In genomic region chr6:48487747-48488725, GRCm38 (mm10) we compare ENCODE assay signal across 9 mouse cellular contexts. TPM values are rescaled to one million over a fixed set of nuclear protein-coding genes. Genes with fewer than 3 reads are reported as not detected.
DNase-seq lines count a peak whose midpoint lies in the region; ATAC-seq and TF ChIP-seq lines count a peak whose summit lies in the region.
"Had no signal": no experiment of that assay in that cellular context is flagged by ENCODE, and none has a peak within 500 bp of the region (broad histone marks: within the 10 kb centered on the region; RNA-seq: fewer than 3 reads in every experiment).

No protein-coding gene starts in this region.

- no peak overlapping the region for H3K4me3 ChIP-seq in intestine, postnatal 0 days (ENCODE audit: low read depth, low read length)
- H3K4me3 ChIP-seq in midbrain, embryonic 11.5 days (ENCODE audit: low read depth, low read length), result no peak overlapping the region

- no peaks in the 10 kb centered on the region for H3K9me3 ChIP-seq in intestine, postnatal 0 days (ENCODE audit: control insufficient read depth)
- no peaks in the 10 kb centered on the region for H3K9me3 ChIP-seq in midbrain, embryonic 11.5 days (ENCODE audit: control insufficient read depth, low read length)

- H3K9ac ChIP-seq in intestine, postnatal 0 days (ENCODE audit: low read depth, low read length), result no peak overlapping the region
- peak overlapping the region; percentile 30; the same call in 1 of the 2 replicates for H3K9ac ChIP-seq in midbrain, embryonic 11.5 days (ENCODE audit: low read length)

- WGBS in intestine, postnatal 0 days, result 15% methylated on average over 16 of the region's 25 CpGs
- WGBS in midbrain, embryonic 11.5 days, result 20% methylated on average over 16 of the region's 25 CpGs

- H3K4me2 ChIP-seq in intestine, postnatal 0 days (replicated peaks; ENCODE audit: low read depth), result peak overlapping the region; percentile 47
- peak overlapping the region; percentile 22; the same call in 1 of the 2 replicates for H3K4me2 ChIP-seq in midbrain, embryonic 11.5 days

- no peaks in the 10 kb centered on the region for H3K36me3 ChIP-seq in intestine, postnatal 0 days (ENCODE audit: control insufficient read depth, insufficient read depth)
- H3K36me3 ChIP-seq in midbrain, embryonic 11.5 days (ENCODE audit: control insufficient read depth, insufficient read depth, low read length), result no peaks in the 10 kb centered on the region

- no peaks in the 10 kb centered on the region for H3K4me1 ChIP-seq in intestine, postnatal 0 days (replicated peaks; ENCODE audit: control insufficient read depth, insufficient read depth, low read length)
- peaks cover 8% of the 10 kb centered on the region for H3K4me1 ChIP-seq in midbrain, embryonic 11.5 days (ENCODE audit: control insufficient read depth, insufficient read depth, low read length)

- ATAC-seq in intestine, postnatal 0 days, result no peak
- peak; percentile 58 for ATAC-seq in midbrain, embryonic 11.5 days (ENCODE audit: low FRiP score)
- ATAC-seq: Patski had no signal

- no peaks in the 10 kb centered on the region for H3K27me3 ChIP-seq in intestine, postnatal 0 days (replicated peaks; ENCODE audit: control insufficient read depth, insufficient read depth, low read length)
- H3K27me3 ChIP-seq in midbrain, embryonic 11.5 days (ENCODE audit: control insufficient read depth, insufficient read depth, low read length), result no peaks in the 10 kb centered on the region

- no peak overlapping the region for H3K27ac ChIP-seq in intestine, postnatal 0 days (ENCODE audit: low read depth, low read length)
- no peak overlapping the region for H3K27ac ChIP-seq in midbrain, embryonic 11.5 days (ENCODE audit: low read depth, low read length)

- intact Hi-C loops in left cerebral cortex, postnatal 36 days (cut with DNase I), result no loop called here

- peak; percentile 55 for DNase-seq in retina, postnatal 1 day
- DNase-seq in retina, embryonic 14.5 days (ENCODE audit: low spot score), result no peak
- peak; percentile 32 to 49 for DNase-seq in heart, adult 18-20 months
- DNase-seq in midbrain, embryonic 11.5 days (ENCODE audit: low spot score, missing footprints), result peak; percentile 84
- no peak for DNase-seq in left cerebral cortex, postnatal 36 days (ENCODE audit: low spot score in 2 of 2)
- no peak for DNase-seq in B cell, adult 2 months
- DNase-seq in thymus, adult 18-20 months, result no peak

- peak; percentile 13; the same call in 1 of the 2 replicates for TF ChIP-seq CTCF in intestine, postnatal 0 days (IDR thresholded peaks at IDR 0.05; ENCODE audit: low read depth)

RNA-seq across cellular contexts. Expression of gene Sspo, which starts 40.0 kb away (rescaled TPM):
- total RNA-seq in heart, adult 18-20 months (2021), result under 1 TPM; 0.22 to 0.23 TPM
- polyA plus RNA-seq in intestine, postnatal 0 days (2015; fragmentation: Nextera tagmentation; extraction: Ambion mirVana), result 0.61 and 0.74 TPM in 2 replicates
- 0.10 and 0.23 TPM in 2 replicates for polyA plus RNA-seq in midbrain, embryonic 11.5 days (2014; fragmentation: Nextera tagmentation; extraction: Ambion mirVana)
- total RNA-seq in left cerebral cortex, postnatal 36 days (2021), result 1 to 10 TPM; 1.0 to 1.2 TPM

RNA-seq across cellular contexts. Expression of gene Zfp467, which starts 42.4 kb away (rescaled TPM):
- total RNA-seq in heart, adult 18-20 months (2021), result 10 to 100 TPM; 10.2 to 11.3 TPM
- 18.9 and 19.3 TPM in 2 replicates for polyA plus RNA-seq in intestine, postnatal 0 days (2015; fragmentation: Nextera tagmentation; extraction: Ambion mirVana)
- 12.7 and 14.3 TPM in 2 replicates for polyA plus RNA-seq in midbrain, embryonic 11.5 days (2014; fragmentation: Nextera tagmentation; extraction: Ambion mirVana)
- 10 to 100 TPM; 24.7 to 28.8 TPM for total RNA-seq in left cerebral cortex, postnatal 36 days (2021)

RNA-seq across cellular contexts. Expression of gene Atp6v0e2, which starts 49.4 kb away (rescaled TPM):
- total RNA-seq in heart, adult 18-20 months (2021), result 10 to 100 TPM; 19.8 to 21.4 TPM
- polyA plus RNA-seq in intestine, postnatal 0 days (2015; fragmentation: Nextera tagmentation; extraction: Ambion mirVana), result 23.7 and 23.8 TPM in 2 replicates
- 64.4 and 71.4 TPM in 2 replicates for polyA plus RNA-seq in midbrain, embryonic 11.5 days (2014; fragmentation: Nextera tagmentation; extraction: Ambion mirVana)
- 100 to 1,000 TPM; 418 to 471 TPM for total RNA-seq in left cerebral cortex, postnatal 36 days (2021)

Comparison
In these comparisons a context has a peak if more than half of its experiments do, and no peak if none do; other contexts are left out.
1. DNase-seq: peak in retina, postnatal 1 day (single experiment), heart, adult 18-20 months (2 of 2) and midbrain, embryonic 11.5 days (single experiment); none in retina, embryonic 14.5 days (single experiment), left cerebral cortex, postnatal 36 days (0 of 2), B cell, adult 2 months (0 of 2) and thymus, adult 18-20 months (0 of 2).
2. RNA of gene Atp6v0e2, which starts 49.4 kb away (total RNA-seq): 418 to 471 TPM in left cerebral cortex, postnatal 36 days; 19.8 to 21.4 TPM in heart, adult 18-20 months; every median in the first group is over 10 times any median in the second.